Mouse (Mus musculus) leukemia stem cell, adult 10-12 weeks (primary cell): ENCODE measurements around the gene Pih1d2. TPM values are rescaled to one million over a fixed set of nuclear protein-coding genes. Genes with fewer than 3 reads are reported as not detected.

ENCODE experiments used
- polyA plus RNA-seq: library from polyadenylated mRNA; stranded (reverse); fragments of >175 nt; gene quantifications from 2 replicates; pipeline ENCODE4 v1.2.3, GENCODE M21; 2012; ENCODE audit warnings: low replicate concordance

Pih1d2 gene
- polyA plus RNA-seq: 0.17 TPM in 1 of 2 replicates, not detected in the other

DNA sequence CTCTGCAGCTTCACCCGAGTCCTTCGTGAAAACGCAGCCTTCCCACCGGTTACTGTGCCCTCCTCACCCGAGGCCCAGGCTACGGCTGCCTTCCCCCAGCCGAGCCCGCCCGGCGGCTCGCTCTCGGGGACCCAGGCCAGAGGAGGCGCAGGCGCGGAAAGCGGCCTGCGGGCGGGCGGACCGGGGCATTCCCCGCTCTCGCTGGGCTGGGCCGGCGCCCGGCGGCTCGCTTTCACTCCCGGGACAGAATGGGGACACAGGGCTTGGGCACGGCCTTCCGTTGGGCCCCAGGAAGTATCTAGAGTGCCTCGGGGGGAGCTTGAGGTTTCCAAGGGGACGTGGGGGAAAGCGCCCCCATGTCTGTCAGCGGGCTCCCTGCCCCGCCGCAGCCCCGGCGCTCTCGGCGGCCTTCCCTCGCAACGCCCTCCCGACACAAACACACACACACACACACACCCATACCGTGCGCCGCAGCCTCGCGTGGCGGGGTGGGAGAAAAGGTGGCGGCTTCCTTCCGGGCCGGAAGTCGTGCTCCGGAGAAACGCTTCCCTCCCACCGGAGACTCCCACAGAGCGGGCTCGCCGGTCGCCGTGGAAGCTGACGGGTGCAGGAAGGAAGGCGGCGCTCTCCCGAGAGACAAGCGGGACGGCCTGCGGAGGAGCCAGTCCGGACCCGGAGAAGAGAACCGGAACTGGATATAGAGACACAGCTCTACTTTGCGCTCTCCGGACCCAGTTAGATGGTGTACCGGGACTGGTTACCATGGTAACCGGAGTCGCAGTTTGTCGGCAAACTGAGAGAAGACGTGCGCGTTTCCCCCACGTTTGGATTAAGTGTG is at the start of gene Pih1d2, which contains the start of gene Nkapd1:
Pih1d2 (plus strand) TSS at position 556 of the 838 bp plus-strand sequence.
Nkapd1 (minus strand) TSS at position 699 of the 838 bp plus-strand sequence.

DNA sequence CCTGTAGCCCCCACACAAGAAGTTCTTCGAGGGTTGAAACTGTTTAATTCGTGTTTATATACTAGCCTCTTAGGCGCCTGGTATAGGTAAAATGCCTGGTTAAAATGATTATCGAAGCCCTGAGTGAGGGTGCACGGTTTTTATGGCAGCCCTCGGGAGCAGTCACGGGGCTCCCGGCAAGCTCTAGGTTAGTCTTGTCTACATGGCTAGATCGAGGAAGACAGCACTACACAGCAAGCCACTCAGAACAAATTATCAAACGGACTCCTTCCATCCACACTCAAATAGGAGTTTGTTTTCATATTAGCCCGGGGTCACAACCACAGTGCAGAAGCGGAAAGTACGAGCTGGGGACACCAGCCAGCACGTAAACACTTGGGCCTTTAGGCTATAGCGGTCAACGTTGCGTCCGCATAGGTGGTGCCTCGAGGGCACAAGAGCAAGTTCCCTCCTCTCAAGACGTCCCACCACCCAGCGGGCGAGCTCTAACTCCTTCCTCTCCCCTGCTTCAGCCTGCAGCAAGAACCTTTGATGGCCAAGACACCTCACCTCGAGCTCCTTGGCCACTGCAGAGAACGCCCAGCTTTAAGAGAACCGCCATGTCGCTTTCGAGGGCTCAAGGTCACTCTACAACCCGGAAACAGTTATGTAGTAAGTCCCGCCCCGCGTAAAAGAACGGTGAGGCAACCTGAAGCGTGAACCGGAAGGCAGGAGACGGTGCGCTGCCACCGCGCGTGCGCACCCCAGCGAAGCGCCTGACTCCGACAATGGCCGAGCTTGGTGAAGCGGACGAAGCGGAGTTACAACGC is 13.7 kb upstream of the Pih1d2 start, which contains the start of the genes Sdhd and Timm8b:
Sdhd (minus strand) TSS at position 624 of the 809 bp plus-strand sequence.
Timm8b (plus strand) TSS at position 722 of the 809 bp plus-strand sequence.

DNA sequence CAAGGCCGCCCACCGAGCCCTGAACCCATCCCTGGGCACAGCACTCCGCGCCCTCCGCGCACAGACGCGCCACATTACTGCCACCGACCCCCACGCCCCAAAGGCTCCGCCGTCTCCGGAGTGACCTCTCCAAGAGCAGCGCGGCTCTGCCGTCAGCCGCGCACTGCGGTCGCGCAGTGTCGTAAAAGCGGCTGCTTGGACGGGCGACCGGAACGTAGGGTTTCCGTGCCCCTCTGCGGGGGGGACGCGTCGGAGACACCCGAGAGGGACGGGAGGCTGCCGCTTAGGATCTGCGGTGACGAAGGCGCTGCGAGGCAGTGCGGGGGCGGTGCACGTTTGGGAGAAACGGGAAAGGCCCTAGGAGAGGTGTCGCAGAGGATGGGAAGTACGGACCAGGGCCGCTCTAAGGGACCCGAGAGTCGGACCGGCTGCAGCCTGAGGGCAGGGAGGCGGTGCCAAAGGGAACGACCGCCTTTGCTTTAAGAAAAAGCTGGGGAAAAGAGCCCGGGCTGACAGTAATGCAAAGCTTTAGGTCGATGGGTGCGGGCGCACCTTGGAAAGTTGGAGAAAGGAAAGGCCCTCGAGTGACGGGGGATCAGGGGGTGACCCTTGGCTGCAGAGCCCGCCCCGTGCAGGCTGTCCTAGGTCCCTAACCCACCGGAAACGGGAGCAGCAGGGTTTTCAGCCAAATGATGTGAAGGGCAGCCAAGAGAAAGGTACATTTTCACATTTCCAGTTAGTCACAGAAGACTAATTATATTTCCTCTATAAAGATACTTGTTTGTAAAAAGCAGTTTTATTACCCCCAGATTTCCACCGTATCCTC is 42.5 kb downstream of the Pih1d2 start, which contains the start of gene Dlat:
Dlat (minus strand) TSS at position 389 of the 826 bp plus-strand sequence.

Other genes starting within 250 kb of the Pih1d2 start
- not detected in 2 replicates for gene Plet1, start 122.8 kb upstream of the Pih1d2 start, polyA plus RNA-seq
- 3.7 and 9.6 TPM in 2 replicates for gene Pts, start 88.6 kb upstream of the Pih1d2 start, polyA plus RNA-seq
- 2.0 TPM in 1 of 2 replicates, not detected in the other for gene Il18, start 62.5 kb upstream of the Pih1d2 start, polyA plus RNA-seq
- gene Bco2, start 62.1 kb upstream of the Pih1d2 start, polyA plus RNA-seq: not detected in 2 replicates
- not detected in 2 replicates for gene Tex12, start 56.0 kb upstream of the Pih1d2 start, polyA plus RNA-seq
- 4.9 and 64.9 TPM in 2 replicates for gene Sdhd, start 13.5 kb upstream of the Pih1d2 start, polyA plus RNA-seq
- gene Timm8b, start 13.4 kb upstream of the Pih1d2 start, polyA plus RNA-seq: 3.2 and 17.7 TPM in 2 replicates
- 5.4 and 6.9 TPM in 2 replicates for gene Nkapd1, start 143 bp downstream of the Pih1d2 start, polyA plus RNA-seq
- gene Dlat, start 42.5 kb downstream of the Pih1d2 start, polyA plus RNA-seq: 59.9 and 70.1 TPM in 2 replicates
- gene Dixdc1, start 122.2 kb downstream of the Pih1d2 start, polyA plus RNA-seq: not detected in 2 replicates
- gene 2310030G06Rik, start 129.2 kb downstream of the Pih1d2 start, polyA plus RNA-seq: not detected in 2 replicates
- 1.1 TPM in 1 of 2 replicates, not detected in the other for gene Cryab, start 134.0 kb downstream of the Pih1d2 start, polyA plus RNA-seq
- not detected in 2 replicates for gene Hspb2, start 135.0 kb downstream of the Pih1d2 start, polyA plus RNA-seq
- 0.81 and 2.6 TPM in 2 replicates for gene Fdxacb1, start 150.9 kb downstream of the Pih1d2 start, polyA plus RNA-seq
- 4.8 and 6.6 TPM in 2 replicates for gene Alg9, start 157.7 kb downstream of the Pih1d2 start, polyA plus RNA-seq
- gene 1110032A03Rik, start 158.2 kb downstream of the Pih1d2 start, polyA plus RNA-seq: 1.2 and 1.5 TPM in 2 replicates
- 10.1 and 14.5 TPM in 2 replicates for gene Ppp2r1b, start 228.0 kb downstream of the Pih1d2 start, polyA plus RNA-seq